Mouse (Mus musculus): Measurements from ENCODE around the gene Serpine1. TPM values are rescaled to one million over a fixed set of nuclear protein-coding genes. Genes with fewer than 3 reads are reported as not detected.
A peak's percentile ranks its signal among the peaks of the same experiment; 100 is the strongest.
"Not testable (repeated sequence)": the region's sequence is repeated elsewhere in the genome, so short reads cannot be mapped to it uniquely, and the experiment has no call there.

The Serpine1 gene
- total RNA-seq (2022) = 10 to 100 TPM; 33.2 to 59.2 (median 47.4) TPM

DNA sequence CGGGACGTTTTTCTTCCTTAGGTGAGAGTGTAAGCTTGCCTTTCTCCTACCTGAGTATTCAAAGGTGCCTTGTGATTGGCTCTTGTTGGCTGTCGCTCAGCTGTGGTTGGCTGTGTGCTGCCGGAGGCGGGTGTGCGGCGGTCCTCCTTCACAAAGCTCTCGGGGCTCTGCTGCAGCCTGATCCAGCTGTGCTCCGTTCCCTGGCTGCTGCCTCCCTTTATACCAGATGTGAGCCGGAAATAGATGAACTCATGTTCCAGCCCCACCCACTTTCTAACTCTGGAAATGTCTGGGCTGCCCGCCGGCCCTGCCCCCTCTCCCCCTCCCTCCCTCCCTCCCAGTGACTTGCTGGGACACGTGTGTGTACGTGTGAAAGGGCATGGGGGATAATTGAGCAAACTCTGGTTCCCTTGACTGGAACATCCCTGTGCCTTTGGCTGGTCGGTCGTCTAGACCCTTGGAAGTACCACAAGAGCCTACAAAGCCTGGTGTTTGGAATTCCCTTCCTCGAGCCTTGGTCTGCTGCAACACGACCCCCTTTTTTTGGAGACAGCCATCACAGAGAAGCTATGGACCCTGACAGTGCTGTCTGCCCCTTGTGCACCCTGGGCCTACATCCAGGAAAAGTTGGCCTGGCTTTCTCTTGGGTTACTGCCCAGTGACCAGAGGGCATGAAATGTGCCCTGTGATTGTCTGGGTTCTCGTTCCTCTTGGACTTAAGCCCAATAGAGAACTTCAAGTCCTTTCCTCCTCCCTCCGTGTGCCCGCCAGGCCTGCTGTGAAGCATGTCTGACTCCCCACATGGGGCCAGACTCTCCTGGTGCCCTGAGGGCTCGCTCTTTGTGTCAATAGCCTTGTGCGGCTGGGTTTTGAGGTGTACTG lies at the start of gene Serpine1:
Serpine1 (minus strand) TSS at position 190 of the 882 bp plus-strand sequence.
- DNase-seq (ENCODE audit: low spot score) = peak; percentile 91

DNA sequence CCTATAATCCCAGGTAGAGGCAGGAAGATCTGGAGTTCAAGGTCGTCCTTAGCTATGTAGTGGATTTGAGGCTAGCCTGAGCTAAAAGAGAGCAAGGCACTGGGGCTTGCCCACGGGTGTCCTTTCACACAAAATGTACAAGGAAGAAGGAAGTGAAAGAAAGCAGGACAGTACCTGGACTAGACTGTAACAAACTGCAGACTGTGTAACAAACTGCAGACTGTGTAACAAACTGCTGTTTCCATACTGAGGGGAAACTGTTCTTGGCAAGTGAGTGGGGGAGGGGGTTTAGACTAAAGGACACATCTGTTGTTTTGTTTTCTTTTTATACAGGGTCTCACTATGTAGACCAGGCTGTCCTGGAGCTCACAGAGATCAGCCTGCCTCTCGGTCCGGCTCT lies 49.2 kb upstream of the Serpine1 start:
- no peak for DNase-seq (ENCODE audit: low spot score)

DNA sequence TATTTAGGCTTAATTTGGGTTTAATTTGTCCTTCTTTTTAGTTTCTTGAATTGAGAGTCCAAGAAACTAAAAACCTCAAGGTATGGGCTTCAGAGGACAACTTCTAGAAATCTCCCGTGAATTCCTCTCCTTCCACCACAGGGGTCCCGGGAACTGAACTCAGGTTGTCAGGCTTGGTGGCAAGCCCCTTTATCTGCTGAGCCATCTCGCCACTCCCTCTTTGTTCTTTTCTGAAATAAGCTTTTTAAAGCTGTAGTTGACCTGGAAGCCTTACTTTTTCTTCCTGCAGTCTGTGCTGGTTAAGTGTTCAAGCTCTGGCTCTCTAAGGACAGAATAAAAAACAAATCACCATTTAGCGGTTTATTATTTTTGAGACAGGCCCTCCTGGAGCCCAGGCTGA lies 46.8 kb upstream of the Serpine1 start:
- DNase-seq (ENCODE audit: low spot score) = no peak

GRCm38 (mm10) chr5:137117994-137118393 lies 45.9 kb upstream of the Serpine1 start:
- not testable (repeated sequence) for DNase-seq (ENCODE audit: low spot score)

GRCm38 (mm10) chr5:137116987-137117386 lies 44.9 kb upstream of the Serpine1 start:
- DNase-seq (ENCODE audit: low spot score) = no peak

DNA sequence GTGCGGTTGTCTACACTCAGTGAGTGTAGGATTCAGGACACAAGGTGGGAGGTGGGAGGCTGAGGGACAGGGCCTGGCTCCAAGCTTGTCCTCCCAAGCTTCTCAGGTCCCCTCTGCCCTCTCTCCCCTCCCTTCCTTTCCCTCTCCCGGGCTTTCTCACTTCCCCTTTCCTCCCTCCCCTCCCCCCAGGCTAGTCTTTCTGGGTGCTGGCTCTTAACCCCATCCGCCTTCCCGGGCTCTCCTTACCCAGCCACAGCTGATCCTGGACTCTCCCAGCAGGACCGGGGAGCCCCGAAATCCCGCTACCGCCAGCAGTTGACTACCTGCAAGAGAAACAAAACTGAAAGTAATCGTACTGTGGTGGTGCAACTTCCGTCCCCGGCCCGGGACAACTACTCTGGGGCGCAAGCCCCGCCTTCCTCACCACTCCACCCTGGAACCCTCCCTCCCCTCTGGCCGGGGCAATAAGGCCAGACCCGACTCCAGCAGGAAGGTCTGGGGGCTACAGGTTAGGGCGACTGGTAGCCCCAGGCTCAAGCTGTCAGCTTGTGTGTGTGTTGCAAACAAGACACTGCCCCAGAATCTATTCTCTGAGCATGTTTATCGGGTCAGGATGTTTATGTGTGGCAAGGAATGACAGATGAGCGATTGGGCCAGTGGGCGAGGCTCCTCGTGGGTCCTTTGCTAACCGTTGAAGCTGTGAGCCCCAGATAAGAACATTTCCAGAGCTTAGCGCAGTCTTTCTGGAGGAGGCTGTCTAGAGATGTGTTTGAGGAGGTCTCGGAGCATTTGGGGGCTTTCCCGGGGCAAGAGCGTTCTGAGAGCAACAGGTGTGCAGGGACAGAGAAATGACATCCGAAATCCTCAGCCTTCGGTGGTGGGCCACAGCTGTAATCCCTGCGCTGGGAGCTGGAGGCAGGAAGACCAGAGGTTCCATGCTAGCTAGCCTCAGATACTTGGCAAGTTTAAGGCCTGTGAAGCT lies 44.1 kb upstream of the Serpine1 start, which contains the start of gene Trim56:
Trim56 (minus strand) TSS at position 344 of the 982 bp plus-strand sequence.
- DNase-seq (ENCODE audit: low spot score) = peak; percentile 90

DNA sequence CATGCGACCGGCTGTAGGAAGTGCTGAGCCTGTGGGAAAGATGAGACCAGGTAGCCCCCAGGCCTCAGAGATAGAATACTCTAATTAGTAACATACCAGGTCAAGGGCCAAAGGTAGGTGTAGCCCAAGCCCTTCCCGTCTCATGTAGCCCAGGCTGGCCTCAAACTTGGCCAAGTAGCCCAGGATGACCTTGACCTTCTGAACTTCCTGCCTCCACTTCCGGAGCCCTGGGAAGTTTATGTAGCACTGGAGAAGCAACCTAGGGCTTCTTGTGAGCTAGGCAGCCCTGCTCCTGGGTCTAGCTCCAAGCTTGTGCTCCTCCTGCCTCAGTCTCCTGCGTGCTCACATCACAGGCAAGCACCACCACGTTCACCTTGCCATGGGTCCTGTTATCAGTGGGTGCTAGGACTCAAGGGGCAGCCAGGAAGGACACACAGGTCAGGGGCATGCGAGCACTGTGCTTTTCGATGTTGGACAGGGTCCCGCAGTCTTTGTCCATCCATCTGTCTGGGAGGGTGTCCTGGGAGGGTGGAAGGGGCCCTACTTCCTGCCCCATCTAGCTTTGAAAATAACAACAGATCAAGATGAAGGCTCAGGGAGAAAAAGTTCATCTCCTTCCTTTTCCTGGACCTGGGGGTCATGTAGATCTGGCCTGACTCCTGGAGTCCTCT lies 43.0 kb upstream of the Serpine1 start:
- DNase-seq (ENCODE audit: low spot score) = no peak

GRCm38 (mm10) chr5:137111542-137112408 lies 39.7 kb upstream of the Serpine1 start:
- DNase-seq (ENCODE audit: low spot score) = no peak

GRCm38 (mm10) chr5:137110863-137111262 lies 38.8 kb upstream of the Serpine1 start:
- no peak for DNase-seq (ENCODE audit: low spot score)

DNA sequence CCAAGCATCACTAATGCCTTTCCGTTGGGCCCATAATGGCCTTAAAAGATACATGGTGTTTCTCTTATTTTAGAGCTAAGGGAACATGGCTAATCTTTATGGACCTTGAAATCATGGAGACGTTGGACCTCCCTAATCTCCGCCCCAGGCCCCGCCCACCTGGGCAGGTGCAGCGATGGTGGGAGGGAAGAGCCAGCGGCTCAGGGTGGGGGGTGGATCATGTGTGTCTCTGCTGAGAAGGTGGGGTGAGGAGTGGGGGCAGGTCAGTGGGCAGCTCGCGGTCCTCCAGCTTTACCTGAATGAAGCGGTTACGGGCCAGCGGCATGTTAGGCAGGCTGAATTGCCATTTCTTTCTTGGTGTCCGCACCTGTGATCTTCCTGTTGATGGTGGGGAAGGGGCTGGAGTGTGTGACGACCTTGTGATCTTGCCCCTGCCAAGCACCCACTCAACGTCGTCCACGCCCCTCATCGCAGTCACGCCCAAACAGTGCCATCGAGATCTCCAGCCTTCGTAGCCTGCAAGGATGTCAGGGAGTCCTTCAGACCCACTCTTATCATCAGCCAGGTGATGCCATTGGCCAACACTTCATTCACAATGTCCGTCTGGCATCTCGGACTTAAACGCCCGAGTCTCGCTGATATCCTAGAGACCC lies 38.0 kb upstream of the Serpine1 start:
- DNase-seq (ENCODE audit: low spot score) = no peak

DNA sequence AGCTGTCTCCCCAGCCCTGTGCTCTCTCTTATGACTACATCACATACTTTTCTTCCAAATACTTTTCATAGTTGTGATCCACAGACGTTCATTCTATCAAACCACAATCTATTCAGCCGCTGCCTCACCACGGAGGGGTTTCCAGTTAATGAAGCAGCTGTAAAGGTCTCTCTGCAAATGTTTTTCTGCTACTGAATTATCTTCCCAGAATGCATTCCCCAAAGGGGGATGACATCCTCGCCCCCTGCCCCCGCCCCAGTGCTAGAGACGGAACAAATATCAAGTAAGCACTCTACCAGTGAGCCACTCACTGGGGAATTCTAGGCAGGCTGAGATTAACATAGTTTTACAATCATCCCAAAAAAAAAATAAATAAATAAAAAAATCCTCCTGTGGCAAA lies 36.0 kb upstream of the Serpine1 start:
- DNase-seq (ENCODE audit: low spot score) = no peak

DNA sequence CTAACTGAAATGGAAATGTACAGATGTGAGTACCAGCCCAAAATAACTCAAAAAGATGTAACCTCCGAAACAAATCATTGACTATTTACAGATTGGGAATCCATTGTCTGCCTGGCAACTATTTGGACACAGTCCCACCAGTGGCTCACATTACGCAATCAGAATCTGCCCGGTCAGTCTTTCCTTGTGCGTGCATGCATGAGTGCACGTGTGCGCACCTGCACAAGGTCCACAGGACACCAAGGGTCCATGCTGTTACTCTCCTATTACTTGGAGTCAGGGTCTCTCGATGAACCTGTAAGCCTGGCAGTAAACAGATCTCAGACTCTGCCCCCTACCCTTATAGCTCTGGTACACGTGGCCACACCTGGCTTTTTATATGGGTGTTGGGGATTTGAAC lies 35.6 kb upstream of the Serpine1 start:
- DNase-seq (ENCODE audit: low spot score) = no peak

GRCm38 (mm10) chr5:137107024-137107423 lies 35.0 kb upstream of the Serpine1 start:
- peak; percentile 82 for DNase-seq (ENCODE audit: low spot score)

DNA sequence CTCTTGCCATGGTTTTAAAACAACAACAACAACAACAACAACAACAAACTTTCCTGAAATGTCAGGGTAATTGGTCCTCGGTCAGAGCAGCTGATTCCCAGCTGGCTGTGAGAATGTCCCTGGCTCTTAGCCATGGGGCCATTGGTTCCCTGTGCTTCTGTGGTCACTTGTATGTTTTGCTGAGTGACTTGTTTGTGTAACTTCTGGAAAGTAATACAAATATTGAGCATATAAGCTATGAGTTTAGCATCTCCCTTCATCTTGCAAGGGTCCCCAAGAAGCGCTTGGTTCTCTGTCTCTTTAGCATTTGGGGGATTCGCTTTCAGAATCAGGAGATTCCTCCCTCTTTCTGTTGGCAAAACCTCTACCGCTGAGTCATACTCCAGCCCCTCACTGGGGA lies 34.4 kb upstream of the Serpine1 start:
- DNase-seq (ENCODE audit: low spot score) = no peak

- no peak for DNase-seq (ENCODE audit: low spot score)
Observed at GRCm38 (mm10) chr5:137103969-137104368, 31.9 kb upstream of the Serpine1 start.

- DNase-seq (ENCODE audit: low spot score) = peak; percentile 81
Observed at GRCm38 (mm10) chr5:137102575-137103522, 30.8 kb upstream of the Serpine1 start.

- no peak for DNase-seq (ENCODE audit: low spot score)
Observed at GRCm38 (mm10) chr5:137102078-137102477, 30.0 kb upstream of the Serpine1 start.

DNA sequence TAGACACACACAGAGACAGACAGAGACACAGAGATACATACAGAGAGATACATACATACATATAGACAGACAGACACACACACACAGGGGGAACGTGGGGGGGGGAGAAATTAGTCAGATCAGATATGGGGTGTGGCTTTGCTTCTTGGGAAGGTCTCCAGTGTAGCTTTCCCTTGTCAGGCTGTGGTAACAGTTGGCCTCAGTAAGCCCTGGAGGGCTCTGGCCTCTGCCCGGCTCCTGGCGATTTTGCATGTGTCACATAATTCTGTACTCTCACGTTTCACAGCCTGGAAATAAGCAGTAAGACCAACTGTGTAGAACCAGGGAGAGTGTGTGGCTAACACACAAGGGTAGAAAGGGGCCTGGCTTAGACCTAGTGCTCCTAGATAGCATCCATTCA lies 28.6 kb upstream of the Serpine1 start:
- DNase-seq (ENCODE audit: low spot score) = no peak

GRCm38 (mm10) chr5:137098418-137098817 lies 26.4 kb upstream of the Serpine1 start:
- DNase-seq (ENCODE audit: low spot score) = no peak

All from heart, adult 8-10 months (tissue).